Mouse (Mus musculus) inflammation-experienced regulatory T-cells, adult 16 weeks (primary cell): ENCODE data around the gene Txnip. TPM values are rescaled to one million over a fixed set of nuclear protein-coding genes. Genes with fewer than 3 reads are reported as not detected.

ENCODE experiments used
- polyA plus RNA-seq: library from polyadenylated mRNA; unstranded; fragments of 100-300 nt; shearing (Covaris generic); gene quantifications from one replicate; pipeline ENCODE4 v1.2.1, GENCODE M21; 2017

The Txnip gene
- polyA plus RNA-seq, result 1,077 TPM

GRCm38 (mm10) chr3:96557694-96558093 lies at the start of gene Txnip:
Gene Txnip, plus strand, starts transcription at chr3:96557957.

GRCm38 (mm10) chr3:96524914-96525313 lies 32.8 kb upstream of the Txnip start, which contains the start of gene Hfe2:
Gene Hfe2, plus strand, starts transcription at chr3:96525172.

GRCm38 (mm10) chr3:96576690-96577541 lies 19.2 kb downstream of the Txnip start, which contains the start of gene Gm16253:
Gene Gm16253, plus strand, starts transcription at chr3:96576984.

GRCm38 (mm10) chr3:96593790-96594560 lies 36.2 kb downstream of the Txnip start, which contains the start of gene Polr3gl:
Gene Polr3gl, minus strand, starts transcription at chr3:96594181.

GRCm38 (mm10) chr3:96596228-96596707 lies 38.5 kb downstream of the Txnip start, which contains the start of gene Ankrd34a:
Gene Ankrd34a, plus strand, starts transcription at chr3:96596636.

GRCm38 (mm10) chr3:96600639-96601250 lies 43.0 kb downstream of the Txnip start, which contains the start of gene Lix1l:
Gene Lix1l, plus strand, starts transcription at chr3:96601149.

Other genes starting within 250 kb of the Txnip start
- not detected for gene BC107364, start 105.7 kb upstream of the Txnip start, polyA plus RNA-seq
- not detected for gene Hfe2, start 32.8 kb upstream of the Txnip start, polyA plus RNA-seq
- gene Gm16253, start 19.0 kb downstream of the Txnip start, polyA plus RNA-seq, result not detected
- 25.2 TPM for gene Polr3gl, start 36.2 kb downstream of the Txnip start, polyA plus RNA-seq
- not detected for gene Ankrd34a, start 38.7 kb downstream of the Txnip start, polyA plus RNA-seq
- 0.84 TPM for gene Lix1l, start 43.2 kb downstream of the Txnip start, polyA plus RNA-seq
- gene Rbm8a, start 72.0 kb downstream of the Txnip start, polyA plus RNA-seq, result 270 TPM
- gene Pex11b, start 77.4 kb downstream of the Txnip start, polyA plus RNA-seq, result 83.9 TPM
- 0.11 TPM for gene Gm42957, start 77.5 kb downstream of the Txnip start, polyA plus RNA-seq
- gene Itga10, start 87.6 kb downstream of the Txnip start, polyA plus RNA-seq, result 0.22 TPM
- gene Ankrd35, start 112.2 kb downstream of the Txnip start, polyA plus RNA-seq, result 0.39 TPM
- 29.6 TPM for gene Pias3, start 138.4 kb downstream of the Txnip start, polyA plus RNA-seq
- 1.7 TPM for gene Nudt17, start 150.6 kb downstream of the Txnip start, polyA plus RNA-seq
- gene Polr3c, start 169.7 kb downstream of the Txnip start, polyA plus RNA-seq, result 75.6 TPM
- gene Rnf115, start 169.7 kb downstream of the Txnip start, polyA plus RNA-seq, result 57.4 TPM